Mouse (Mus musculus): ENCODE results near the gene 3110082I17Rik. TPM values are rescaled to one million over a fixed set of nuclear protein-coding genes. Genes with fewer than 3 reads are reported as not detected.

Gene 3110082I17Rik
- total RNA-seq, 2 experiments from 2014 or later: 18.8 to 19.7 TPM

DNA sequence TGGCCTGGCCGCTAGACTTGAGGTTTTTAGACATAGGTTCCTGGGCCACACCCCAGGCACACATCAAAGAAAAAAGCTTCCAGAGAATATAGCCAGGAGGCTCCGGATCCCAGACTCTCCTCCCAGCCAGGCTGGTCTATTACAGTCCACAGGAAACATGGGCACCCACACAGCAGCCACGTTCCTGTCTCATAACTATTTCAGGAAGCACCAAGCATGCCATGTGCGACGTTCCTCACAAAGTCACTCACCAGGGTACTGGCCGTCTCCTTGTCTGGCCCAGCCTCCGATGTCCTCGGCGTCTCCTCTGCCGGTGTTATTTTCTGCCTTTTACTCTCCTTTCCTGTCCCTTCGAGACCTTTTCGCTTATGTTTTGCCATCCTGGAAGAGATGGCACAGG is 5.2 kb downstream of the 3110082I17Rik start:
- DNase-seq (ENCODE audit: low spot score in 2 of 2): no peak

DNA sequence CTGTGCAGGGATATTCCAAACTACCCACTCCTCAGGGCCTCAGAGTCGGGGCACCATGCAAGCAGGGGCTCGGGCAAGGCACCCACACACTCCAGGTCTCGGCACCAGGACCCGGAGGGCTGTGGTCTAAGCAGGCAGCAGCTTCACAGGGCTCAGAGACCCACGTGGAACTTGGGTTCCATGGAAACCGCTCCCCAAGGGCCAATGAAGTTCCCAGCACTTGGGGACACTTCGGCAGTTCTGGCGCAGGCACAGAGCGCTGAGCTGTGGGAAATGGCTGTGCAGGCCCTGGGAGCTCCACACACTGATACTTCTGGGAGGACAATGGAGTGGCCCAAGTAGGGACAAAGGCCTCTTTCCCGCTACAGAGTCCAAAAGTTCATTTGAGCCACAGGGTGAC is 7.3 kb downstream of the 3110082I17Rik start:
- DNase-seq (ENCODE audit: low spot score in 2 of 2): no peak

DNA sequence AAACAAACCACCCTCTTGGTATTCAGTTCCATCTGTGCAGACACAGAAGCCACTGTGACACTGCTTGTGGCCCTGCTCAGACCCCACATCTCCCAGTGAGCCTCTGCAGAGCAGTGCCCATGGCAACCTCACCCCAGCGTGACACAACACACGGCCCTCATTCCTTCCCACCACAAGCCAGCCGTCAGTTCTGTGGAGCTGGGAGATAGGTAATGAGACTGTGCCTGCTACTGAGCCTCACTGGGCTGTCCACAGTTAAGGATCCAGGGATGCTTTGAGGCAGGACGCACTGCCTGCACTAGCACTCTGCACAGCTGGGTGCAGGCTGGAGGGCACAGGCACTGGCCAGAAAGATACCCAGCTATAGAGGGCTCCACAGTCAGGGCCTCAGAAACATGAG is 10.4 kb downstream of the 3110082I17Rik start:
- DNase-seq (ENCODE audit: low spot score in 2 of 2): no peak

- no peak for DNase-seq (ENCODE audit: low spot score in 2 of 2)
Measured at GRCm38 (mm10) chr5:139449161-139449791, 11.1 kb downstream of the 3110082I17Rik start.

DNA sequence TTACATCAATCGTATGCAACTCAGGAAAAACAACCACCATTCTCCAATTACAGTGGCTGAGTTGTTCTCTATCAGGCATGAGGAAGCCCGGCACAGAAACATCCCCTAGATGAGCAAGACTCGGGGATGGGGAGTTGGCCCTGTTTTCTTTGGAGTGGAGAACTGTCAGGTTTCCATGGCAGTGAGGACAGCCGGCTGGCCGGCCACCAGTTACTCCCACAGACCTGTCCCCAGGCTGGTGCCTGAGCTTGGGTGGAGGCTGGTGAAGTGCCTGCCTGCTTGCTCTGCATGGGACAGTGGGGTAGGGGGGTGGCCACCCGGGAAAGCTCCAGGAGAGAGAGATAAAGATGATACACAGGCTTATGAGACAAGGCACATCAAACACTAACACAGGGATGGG is 12.3 kb downstream of the 3110082I17Rik start:
- DNase-seq (ENCODE audit: low spot score in 2 of 2): no peak

GRCm38 (mm10) chr5:139445258-139445657 is 15.1 kb downstream of the 3110082I17Rik start:
- no peak for DNase-seq (ENCODE audit: low spot score in 2 of 2)

DNA sequence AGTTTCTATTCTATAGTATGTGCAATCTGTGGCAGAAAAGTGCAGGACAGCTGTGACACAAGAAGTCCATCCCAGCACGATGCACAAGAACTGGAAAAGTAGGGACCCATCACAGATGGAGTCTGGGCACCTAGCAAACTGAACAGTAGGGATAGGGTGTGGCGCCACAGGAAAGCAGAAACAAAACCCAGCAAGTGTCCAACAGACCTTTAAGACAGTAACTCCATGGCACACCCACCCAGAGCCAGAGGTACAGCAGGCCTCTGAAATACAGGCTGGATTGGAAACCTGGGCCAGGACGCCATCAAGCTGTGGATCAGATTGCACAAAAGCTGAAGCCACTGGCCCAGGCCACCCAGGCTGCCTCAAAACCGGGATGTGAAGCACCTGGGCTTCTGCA is 17.4 kb downstream of the 3110082I17Rik start:
- no peak for DNase-seq (ENCODE audit: low spot score in 2 of 2)

- no peak for DNase-seq (ENCODE audit: low spot score in 2 of 2)
Measured at GRCm38 (mm10) chr5:139442428-139442827, 17.9 kb downstream of the 3110082I17Rik start.

DNA sequence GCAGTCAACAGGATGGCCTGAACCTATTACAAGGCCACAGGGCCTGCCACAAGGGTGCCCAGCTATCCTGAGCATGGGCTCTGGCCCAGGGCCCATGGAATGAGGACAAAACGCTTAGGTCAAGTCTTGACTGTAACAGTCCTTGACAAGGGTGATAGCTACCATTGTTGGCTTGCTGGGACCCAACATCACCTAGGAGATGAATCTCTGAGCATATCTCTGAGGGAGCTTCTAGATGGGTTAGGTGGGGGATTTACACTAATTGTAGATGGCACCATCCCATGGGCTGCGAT is 18.7 kb downstream of the 3110082I17Rik start:
- no peak for DNase-seq (ENCODE audit: low spot score in 2 of 2)

DNA sequence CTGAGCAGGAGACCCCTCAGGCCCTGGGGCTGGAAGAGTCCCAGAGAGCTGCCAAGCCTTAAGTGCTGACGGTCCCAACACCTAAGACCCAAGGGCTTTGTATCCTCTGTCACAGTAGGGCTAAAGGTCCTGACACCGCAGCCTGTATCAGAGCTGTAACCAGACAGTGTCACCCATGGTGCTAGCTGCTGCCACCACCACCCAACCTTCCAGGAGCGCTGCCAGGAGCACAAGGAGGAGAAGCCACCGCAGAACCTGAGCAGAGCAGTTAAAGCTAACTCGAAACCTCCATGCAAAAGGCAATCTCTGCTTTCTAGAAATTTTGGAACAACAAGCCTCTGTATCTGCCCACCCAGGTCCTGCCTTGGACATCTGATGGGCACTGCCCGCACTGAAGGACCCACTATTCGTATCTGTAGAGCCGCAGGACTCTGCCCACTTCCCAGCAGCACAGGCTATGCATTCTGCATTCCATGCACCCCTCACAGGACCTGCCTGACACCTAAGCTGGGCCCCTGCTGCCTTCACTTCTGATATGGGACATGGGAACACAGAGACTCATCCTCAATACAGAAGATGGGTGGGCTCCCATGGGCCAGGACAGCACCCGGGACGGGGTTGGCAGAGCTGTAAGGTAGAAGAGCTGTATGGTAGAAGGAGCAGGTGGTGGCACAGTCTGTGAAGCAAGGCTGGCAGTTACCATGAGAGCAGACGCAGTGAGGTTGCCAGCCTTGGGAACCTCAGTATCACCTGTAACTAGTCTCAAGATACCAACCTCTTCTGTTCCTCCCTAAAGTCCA is 19.2 kb downstream of the 3110082I17Rik start:
- DNase-seq (ENCODE audit: low spot score in 2 of 2): no peak

- DNase-seq (ENCODE audit: low spot score in 2 of 2): no peak
Measured at GRCm38 (mm10) chr5:139440451-139440850, 19.9 kb downstream of the 3110082I17Rik start.

DNA sequence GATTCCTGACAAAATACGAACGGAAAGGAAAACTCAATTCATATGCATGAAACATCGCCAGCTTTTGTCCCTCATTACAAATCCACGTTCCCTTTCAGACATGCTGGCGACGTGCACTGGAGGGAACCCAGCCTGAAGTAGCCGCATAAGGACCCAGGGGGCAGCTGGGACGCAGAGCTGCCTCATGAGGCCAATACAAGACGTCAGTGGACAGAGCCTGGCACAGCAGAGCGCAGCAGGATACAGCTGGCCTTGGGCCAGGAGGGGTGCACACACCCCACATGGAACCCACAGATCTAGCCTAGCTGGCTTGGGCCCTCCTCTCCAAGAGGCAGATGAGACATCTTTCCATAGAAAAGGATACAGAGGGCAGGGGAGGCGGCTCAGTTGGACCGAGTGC is 21.9 kb downstream of the 3110082I17Rik start:
- no peak for DNase-seq (ENCODE audit: low spot score in 2 of 2)

GRCm38 (mm10) chr5:139437769-139438168 is 22.6 kb downstream of the 3110082I17Rik start:
- no peak for DNase-seq (ENCODE audit: low spot score in 2 of 2)

DNA sequence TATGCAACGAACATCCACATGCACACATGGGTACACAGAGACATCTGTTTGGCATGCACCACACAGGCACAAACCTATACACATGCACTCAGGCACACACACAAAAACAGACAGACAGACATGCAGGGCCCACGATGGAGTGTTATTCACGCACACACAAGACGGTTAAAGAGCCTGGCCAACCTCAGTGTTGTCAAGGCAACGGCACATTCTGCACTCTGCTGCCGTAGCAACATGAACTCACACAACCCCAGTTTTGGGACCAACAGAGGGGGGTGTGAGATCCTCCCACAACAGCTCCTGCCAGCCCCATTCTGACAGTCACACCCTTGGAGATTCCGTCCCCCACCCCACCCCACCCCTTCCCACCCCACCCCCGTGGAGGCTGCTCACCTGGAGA is 25.4 kb downstream of the 3110082I17Rik start:
- no peak for DNase-seq (ENCODE audit: low spot score in 2 of 2)

GRCm38 (mm10) chr5:139433842-139434568 is 26.3 kb downstream of the 3110082I17Rik start:
- no peak for DNase-seq (ENCODE audit: low spot score in 2 of 2)

DNA sequence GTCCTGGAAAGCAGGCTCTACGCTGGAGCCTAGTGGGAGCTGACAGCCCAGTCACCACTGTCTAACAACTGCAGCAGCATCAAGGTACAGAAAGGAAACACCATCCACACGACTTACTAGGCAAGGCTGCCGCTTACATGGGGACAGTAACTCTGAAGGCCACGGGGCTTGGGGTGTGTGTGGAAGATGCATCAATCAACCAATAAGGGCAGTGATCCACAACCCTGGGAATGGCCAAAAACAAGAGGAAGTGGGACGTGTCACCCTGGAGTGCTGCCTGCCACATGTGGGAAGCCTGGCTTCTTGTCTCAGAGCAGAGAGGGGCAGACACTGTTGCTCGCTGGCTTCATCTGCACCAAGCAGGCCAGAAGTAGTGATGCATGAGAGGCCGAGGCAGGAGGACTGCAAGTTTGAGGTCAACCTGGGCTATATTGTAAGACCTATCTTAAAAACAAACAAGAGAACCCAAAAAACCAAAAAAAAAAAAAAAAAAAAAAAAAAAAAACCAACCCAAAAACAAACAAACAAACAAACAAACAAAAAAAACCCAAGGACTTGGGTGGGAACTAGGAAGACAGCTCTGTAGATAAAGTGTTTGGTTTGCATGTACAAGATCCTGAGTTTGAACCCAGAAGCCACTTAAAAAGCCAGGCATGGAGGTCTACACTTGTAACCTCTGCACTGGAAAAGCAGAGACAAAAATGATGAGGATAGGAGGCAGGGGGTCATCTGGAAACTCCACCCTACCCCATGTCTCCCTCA is 27.4 kb downstream of the 3110082I17Rik start:
- no peak for DNase-seq (ENCODE audit: low spot score in 2 of 2)

DNA sequence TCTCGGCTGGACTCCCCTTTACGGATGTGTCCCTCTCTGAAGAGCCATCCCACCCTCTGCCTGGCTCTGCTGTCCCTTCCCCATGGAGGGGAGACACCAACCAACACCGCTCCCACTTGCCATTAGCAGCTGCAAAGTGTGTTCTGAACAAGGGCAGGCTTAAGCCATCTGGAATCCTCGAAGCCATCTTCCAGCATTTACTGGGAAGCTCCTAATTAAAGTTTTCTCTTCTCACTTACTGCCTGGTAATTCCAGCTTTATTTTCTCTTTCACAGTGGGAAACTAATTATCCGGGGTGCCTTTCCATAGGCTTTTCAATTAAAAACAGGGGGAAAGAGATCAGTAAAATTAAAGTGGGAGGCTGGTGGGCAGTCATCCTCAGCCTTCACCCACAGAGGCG is 28.0 kb downstream of the 3110082I17Rik start:
- no peak for DNase-seq (ENCODE audit: low spot score in 2 of 2)

DNA sequence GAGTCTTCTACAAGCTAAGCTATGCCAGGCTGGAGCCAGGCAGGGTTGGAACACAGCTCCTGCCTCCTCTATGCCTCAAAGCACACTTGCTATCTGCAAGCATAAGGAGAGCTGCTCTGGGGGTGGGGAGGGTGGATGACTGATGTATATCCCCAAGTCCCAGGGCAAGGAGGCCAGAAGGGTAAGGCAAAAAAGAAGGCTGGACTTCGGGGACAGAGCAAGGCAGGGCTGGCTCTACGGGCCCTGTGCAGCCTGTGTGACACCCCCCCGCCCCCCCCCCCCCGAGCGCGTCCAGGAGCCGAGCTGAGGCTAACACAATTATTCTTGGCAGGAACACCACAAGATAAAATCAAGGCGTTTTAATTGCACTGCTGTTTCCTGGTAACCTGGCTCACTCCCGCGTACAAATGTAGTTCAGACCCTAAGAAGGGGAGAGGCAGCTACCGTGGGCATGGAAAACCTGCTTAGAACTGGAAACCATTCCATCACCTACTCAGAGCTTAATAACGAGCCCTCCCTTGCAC is 30.4 kb downstream of the 3110082I17Rik start:
- no peak for DNase-seq (ENCODE audit: low spot score in 2 of 2)

DNA sequence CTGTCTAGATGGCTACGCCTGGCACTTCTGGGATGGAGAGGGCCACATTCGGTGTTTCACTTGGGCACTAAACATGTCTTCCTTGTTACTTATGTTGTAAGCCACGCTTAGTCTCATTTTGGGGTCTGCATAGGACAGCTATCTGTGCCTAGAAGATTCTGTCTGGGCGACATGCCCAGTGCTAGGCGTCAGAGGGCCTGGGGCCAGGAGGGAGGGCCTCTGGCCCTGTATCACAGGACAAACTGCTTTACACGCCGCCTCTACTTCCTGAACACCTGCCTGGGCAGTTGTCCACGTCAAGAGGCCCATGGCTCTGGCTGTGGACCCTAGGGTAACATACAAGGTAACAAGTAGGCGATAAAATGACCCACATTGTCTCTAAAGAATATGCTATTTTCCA is 32.3 kb downstream of the 3110082I17Rik start:
- no peak for DNase-seq (ENCODE audit: low spot score in 2 of 2)

DNA sequence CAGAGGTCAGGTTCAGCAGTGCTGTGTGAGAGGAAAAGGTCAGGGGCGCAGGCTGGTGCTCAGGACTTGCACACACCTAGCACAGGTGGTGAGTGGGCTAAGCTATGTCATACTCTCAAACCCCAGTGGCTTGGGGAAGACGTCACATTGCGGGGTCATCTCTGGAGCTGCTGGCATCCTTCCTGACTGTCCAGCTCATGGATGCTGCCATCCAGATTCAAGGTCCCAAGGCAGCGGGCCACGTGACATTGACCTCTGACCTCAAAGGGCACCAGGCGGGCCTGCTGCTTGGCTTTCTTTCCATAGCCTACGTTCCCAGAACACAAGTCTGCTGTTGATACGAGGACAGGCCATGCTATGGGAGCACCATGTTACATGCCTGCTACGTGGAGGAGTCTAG is 33.3 kb downstream of the 3110082I17Rik start:
- DNase-seq (ENCODE audit: low spot score in 2 of 2): no peak

GRCm38 (mm10) chr5:139425198-139425597 is 35.1 kb downstream of the 3110082I17Rik start:
- no peak for DNase-seq (ENCODE audit: low spot score in 2 of 2)

All from adrenal gland, postnatal 4 days (tissue).